Mouse (Mus musculus): ENCODE data around the gene Ldlrad3.

Ldlrad3 gene

DNA sequence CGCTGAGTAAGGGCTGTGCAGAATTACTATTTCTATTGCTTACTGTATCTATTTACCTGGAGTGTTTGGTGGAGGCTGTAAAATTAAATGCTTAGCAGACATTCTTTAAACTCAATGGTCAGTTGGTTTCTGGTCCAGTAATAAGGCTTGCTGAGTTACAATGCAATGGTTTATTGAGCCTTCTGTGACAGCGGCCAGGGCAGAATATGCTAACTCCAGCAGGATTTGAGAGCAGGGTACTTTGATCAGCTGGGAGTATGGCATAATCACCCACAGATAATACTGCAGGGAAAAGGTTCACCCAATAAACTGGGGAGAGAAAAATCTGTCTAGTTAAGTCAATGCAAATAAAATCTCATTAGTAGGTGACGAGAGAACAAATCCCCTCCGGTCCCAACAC is 220.2 kb downstream of the Ldlrad3 start:
- DNase-seq (ENCODE audit: low read depth, low spot score): no peak

DNA sequence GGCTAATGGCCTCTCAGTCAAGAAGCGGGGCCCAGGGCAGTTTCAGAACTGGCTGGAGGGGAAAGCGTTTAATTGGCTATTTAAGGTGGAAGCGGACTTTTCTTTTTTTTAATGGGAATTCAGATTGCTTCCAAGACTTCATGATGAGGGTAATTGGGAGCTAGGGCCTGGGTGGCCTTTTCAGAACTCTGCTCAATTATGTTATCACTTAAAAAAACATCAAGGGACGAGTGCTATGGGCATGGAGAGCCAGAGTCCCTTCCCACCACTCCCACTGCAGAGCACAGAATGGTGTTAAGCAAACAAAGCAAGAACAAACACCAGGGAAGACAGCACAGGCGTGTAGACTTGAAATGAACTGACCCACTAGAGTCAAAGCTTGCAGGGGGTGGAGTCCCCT is 220.7 kb downstream of the Ldlrad3 start:
- no peak for DNase-seq (ENCODE audit: low read depth, low spot score)

DNA sequence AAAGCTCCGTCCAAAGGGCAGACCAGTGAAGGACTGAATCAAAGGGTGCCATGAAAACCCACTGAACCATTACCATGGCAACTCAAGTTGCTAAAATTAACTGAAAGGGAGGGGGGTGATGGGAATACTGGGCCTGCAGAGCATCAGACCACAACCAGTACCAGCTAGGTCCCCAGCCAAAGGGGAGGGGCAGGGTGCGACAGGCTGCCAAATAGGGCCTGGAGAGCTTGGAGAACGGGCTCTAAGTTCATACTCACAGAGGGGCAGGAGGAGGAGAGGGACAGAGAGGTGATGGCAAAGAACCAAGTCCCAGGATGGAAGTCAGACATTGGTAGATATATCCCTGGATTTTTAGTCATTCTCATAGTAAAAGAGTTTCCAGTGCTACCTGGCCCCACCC is 222.8 kb downstream of the Ldlrad3 start:
- DNase-seq (ENCODE audit: low read depth, low spot score): no peak

DNA sequence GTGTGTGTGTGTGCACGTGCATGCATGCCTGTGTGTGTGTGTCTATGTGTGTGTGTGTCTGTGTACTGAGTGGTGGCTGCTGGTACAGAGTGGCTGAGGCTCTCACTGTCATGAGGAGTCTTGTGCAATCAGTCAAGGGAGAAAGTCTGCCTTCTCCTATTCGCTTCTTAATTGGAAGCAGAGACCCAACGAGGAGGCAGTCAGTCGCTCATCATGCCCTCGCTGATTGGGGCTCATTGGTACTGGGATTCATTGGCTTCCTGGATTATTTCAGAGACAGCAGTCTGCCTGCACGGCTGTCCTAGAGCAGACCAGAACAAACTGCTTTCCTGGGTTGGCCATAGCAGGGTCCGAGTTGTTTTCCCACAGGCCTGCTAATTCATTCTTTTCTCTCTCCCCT is 223.8 kb downstream of the Ldlrad3 start:
- DNase-seq (ENCODE audit: low read depth, low spot score): no peak

DNA sequence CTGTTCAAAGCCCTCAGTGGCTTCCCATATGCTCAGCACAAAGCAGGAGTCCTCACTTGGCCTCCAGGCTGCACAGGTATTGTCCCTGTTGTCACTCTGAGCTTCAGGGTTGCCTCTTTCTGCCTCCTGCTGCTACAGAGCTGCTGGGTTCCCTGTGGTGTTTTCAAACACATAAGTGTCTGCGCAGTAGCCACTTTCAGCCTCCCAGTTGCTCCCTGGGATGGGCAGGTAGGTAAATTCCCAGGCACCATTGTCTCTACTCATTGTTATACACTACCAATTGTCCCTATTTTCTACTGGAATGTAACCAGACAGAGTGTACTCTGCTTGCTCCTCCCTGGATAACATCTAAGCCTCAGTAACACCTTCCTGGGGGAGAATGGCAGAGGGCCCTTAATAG is 224.8 kb downstream of the Ldlrad3 start:
- DNase-seq (ENCODE audit: low read depth, low spot score): no peak

DNA sequence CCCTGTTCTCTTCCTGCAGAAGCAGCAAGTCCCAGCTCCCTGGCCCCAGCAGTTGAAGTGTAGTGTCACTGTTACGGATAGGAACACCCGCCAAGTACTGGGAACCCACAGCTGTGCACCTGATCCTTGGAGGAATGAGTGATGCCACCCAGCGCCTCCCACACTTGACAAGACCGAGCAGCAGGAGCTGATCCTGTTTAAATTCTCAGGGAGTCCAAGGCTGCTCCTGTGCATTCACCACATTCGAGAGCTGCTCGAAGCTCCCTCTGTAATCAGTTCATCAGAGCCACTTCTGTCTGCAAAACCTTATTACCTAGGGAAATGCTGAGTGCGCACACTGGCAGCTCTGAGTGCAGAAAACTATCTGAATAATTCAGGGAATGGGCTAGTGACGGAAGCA is 225.5 kb downstream of the Ldlrad3 start:
- DNase-seq (ENCODE audit: low read depth, low spot score): no peak

DNA sequence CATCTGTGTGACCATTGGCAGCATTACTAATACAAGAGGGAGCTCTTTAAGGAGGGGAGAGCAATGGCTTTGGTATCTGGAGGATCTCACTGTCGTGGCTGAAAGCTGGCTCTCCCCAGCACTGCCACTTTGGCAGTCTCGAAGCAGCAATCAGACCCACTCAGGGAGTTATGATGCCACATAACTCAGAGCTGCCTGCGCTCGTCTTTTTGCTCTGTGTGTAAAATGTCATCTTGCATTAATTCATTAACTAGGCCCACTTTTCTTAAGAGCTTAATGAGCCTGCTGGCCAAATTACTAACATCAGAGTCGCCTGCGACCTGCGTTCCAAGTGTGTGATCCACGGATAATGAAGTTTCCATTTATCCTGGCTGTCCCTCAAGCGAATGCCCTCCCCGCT is 230.1 kb downstream of the Ldlrad3 start:
- DNase-seq (ENCODE audit: low read depth, low spot score): no peak

DNA sequence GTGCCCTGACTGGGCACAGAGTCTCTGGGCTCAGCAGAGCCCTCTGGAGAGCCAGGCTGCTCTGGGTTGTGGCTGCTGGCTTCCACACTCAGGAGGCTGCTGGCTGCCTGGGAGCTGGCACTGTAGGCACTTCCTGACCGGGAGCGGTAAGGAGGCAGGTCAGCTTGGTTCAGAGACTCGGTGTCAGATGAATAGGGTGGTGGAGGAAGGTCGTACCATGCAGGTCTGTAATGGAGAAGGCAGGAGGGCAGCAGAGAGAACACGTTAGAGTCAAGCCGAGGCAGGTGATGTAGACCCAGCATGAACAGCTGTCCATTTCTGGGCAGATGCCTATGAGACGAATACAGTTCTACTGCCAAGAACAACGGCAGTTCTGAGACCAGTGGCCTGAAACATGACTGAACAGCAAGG is 233.2 kb downstream of the Ldlrad3 start:
- peak; percentile 12 for DNase-seq (ENCODE audit: low read depth, low spot score)

DNA sequence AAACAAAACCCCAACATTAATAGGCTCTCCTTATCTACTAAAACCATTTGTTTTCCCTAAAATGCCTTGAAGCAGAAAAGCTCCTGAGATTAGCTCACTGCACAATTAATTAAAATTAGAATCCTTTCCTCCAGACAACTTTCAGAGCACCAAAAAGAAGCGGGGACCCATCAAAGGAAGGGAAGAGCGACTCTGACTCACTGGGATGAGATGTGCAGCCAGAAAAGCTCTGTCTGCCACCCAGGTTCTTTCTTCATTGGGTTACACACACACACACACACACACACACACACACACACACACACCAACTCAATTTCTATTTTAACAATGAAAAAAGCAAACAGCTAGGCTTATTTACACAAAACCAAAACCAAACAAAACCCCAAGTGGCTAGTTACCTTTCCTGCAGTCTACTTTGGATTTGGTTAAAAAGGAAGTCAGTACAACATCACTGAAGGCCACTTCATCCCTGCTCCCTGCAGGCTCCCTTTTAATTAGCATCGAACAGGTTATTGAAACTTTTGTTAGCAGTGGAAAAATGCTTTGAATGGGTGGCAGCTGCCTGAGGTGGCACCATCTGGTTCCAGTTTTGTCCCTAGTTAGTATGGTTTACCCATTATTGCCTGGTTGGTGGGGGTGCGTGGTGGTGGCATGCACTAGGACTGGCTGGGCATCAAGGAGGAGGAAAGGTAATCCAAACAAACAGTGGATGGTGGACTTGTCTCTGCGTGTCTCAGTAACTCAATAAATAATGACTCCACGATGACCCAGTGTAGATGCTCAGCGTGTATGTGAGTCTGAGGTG is 235.3 kb downstream of the Ldlrad3 start:
- DNase-seq (ENCODE audit: low read depth, low spot score): no peak

DNA sequence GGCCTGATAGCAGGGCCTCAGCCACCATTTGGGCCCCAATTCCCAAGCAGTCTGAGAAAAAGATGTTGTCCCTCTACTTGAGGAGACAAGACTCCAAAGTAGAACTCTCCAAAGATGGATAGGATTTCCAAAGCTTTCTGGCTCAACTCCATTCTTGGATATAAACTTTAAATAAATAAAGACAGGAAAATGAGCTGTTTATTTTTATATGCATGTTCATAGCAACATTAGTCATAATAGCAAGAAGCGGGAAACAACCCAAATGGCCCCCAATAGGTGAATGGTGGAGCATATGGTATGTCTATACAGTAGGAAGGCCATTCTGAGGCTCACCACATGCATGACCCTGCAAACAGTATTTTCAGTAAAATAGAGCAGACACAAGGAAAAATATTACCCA is 251.2 kb downstream of the Ldlrad3 start:
- DNase-seq (ENCODE audit: low read depth, low spot score): no peak

DNA sequence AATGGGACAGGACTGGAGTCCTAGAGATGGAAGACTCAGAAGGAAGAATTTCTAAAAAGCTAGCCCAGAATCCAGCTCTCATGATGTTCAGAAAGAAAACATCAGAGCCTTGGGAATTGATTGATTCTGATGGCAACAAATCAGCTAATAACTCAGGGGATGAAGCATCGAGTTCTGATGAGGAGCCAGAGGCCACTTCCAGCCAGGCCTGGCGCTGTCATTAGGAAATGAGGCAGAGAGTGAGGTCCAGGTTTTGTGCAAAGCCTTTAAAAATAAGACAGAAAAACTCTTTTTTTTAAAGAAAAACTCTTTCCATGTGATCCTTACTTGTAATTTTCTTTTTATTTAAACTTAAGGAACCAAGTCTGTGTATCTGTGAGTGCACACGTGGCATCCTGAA is 252.9 kb downstream of the Ldlrad3 start:
- peak; percentile 13 for DNase-seq (ENCODE audit: low read depth, low spot score)

DNA sequence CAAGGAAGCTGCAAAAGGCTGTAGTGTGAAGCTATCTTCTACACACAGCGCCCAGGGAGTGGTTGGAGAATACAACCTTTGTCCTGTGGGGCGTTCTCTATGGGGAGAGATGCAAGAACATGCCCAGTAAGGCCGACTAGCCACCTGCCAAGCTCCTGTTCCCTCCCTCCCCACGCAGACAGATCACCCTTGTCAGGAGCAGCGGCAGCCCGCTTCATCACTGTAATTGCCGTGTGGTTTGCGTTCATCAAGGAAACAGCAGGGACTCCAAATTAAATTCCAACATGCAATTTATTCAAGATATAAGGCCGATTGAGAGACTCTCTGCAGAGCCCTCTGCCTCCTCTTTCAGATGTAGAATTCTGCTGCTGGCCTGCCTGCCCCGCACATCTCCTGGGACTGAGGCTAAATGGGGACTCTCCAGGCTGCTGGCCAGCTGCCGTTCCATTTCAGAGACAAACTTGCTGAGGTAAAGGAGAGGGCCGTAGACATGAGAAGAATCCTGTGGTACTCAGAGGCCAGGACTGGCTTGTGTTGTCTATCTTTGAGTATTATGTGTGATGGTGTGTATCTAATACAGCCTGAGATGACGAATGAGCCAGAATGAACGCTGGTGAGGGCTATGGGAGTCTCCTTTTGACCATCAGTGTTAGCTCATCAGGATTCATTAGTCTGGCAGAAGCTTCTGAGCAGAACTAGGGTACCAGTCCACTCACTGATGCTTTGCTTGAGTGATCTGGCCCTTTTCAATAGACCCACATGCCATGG is 253.8 kb downstream of the Ldlrad3 start:
- DNase-seq (ENCODE audit: low read depth, low spot score): no peak

DNA sequence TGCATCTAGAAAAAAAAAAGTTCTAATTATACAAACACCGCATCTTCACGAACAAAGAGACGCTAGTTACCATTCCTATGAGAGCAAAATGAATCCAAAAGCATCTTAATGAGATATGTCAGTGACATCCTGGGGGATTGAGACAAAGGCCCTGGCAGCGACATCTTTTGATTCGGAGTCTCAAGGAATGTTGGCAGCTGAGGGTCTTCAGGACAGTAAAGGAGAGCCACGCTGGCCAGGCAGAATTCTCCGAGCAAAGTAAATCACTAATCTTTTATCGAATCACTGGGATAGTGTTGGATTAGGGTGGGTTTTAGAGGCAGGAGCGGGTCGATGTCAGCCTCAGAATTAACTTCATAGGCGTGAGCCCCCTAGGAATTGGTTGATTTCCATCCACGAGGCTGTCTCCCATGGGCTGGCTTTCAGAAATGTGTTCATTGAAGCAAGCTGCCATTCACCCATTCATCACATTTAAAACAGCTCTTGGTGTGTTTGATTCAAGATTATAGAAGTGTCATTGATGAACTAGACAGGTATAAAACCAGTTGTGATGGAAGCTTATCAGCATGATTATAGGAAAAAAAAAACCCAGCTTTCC is 260.5 kb downstream of the Ldlrad3 start:
- DNase-seq (ENCODE audit: low read depth, low spot score): no peak

DNA sequence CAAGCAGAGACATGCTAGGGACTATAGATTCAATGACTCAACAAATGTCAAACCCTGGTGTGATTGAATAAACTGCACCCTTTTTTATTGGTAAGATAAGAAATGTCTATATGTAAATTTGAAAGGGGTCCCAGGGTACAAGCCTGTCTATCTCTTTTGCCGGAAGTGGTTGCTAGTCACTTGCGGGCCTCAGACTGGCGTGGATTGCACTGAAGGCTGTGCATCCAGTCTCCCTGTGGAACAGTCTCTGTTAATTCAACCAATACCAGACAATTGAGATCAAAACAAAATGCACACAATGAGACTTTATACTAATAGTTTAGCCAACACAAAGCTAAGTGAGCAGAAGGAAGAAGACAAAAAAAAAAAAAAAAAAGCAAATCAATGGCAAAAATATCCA is 261.0 kb downstream of the Ldlrad3 start:
- DNase-seq (ENCODE audit: low read depth, low spot score): no peak

DNA sequence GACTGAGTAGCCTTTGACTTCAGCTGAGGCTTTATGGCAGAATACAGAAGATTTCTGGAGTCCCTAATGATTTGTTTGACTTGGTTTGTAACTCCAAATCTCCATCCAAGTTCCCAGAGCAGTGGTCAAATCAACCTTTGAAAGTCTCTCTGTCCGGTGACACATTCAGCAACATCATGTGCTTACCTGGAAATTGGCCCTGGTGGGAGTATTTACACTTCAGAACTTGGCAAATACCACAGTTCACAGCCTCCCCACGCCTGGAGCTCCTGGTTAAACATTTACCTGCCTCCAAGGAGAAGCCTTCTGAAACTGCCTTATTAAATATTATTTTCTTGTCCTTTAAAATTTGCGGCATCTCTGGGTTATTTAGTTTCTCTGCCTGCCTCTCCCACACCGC is 263.0 kb downstream of the Ldlrad3 start:
- DNase-seq (ENCODE audit: low read depth, low spot score): no peak

DNA sequence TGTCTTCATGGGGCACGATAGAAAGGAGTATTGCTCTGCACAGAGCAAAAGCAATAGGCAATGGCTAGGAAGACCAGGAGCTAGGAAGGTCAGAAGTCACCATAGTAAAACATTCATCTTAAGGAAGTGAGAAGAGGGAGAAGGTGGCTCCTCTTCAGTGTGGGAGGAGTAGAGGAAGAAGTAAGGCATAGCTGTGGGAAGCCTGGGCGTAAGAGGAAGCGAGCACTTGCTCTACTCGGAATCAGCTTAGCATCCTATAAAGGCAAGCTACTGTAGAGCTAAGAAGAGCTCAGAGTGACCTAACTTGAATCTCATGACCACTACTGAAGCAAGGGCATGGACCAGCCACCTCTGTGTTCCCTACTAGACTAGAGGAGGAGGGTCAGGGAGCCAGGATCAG is 263.9 kb downstream of the Ldlrad3 start:
- DNase-seq (ENCODE audit: low read depth, low spot score): no peak

DNA sequence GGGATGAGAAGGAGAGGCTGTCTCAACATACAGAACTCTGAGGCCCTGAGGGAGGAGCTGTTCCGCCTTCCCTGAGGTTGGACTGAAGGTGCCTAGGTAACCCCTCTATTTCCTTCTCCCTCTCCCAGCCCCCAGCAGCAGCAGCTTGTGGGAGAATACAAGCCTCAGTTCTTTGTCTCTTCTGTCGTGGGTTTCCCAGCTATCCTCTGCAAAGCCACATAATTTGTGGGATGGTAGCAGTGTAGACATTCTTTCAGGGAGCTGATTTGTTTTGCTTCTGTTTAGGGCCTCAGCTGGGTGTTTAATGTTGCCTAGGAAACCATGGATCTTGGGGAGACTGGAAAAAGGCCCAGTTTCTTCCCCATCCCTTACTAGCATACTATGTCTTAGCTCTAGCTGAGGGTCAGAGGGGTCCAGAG is 266.0 kb downstream of the Ldlrad3 start:
- no peak for DNase-seq (ENCODE audit: low read depth, low spot score)

DNA sequence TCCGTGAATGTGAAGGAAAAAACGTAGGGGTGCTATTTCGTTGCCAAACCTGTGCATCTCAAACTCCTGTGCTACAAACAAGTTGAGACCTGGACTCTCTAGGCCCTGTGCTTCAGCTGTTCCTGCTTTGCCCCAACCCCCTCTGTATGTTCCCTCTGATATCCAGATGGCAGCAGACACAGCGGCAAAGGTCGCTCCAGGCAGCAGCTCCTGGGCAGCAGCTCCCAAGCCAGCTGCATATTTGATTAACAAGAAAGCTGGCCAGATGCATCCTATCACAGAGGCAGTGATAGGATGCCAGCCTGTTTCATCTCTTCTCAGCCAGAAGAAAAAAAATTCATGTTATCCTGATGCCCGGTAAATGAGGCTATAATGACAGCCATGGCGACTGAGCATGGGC is 267.7 kb downstream of the Ldlrad3 start:
- no peak for DNase-seq (ENCODE audit: low read depth, low spot score)

DNA sequence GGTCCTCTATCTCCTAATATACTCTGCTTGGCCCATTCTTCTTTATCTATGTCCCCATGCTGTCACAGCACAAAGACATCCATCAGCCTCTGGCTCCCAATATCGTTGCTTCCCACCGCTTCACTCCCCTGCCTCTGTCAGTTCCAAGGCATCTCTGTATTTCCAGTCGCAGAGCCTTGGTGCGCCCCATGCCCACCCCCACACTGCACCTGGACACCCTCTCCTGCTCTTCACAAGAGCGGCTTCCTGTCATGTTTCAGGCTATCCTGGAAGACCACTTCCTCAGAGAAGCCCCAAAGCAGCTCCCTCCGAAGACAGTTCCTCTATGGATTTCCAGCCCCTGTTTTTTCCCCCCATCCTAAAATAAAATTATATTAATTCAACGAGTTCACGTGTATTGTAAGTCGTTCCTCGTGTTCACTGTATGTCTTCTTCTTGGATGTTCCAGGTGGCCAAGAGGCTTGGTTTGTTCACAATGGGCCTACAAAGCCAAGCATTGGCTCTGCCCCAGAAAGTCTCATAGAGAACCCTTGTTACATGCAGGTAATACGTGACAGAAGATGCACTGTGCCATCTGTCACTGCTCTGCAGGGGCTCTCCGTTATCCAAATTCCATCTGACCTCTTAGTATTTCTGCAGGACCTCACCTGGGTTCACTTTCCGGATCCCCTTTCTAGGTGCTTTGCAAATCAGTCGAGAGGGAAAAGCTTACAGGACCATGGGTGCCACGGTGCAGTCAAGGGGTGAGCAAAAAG is 276.7 kb downstream of the Ldlrad3 start:
- no peak for DNase-seq (ENCODE audit: low read depth, low spot score)

DNA sequence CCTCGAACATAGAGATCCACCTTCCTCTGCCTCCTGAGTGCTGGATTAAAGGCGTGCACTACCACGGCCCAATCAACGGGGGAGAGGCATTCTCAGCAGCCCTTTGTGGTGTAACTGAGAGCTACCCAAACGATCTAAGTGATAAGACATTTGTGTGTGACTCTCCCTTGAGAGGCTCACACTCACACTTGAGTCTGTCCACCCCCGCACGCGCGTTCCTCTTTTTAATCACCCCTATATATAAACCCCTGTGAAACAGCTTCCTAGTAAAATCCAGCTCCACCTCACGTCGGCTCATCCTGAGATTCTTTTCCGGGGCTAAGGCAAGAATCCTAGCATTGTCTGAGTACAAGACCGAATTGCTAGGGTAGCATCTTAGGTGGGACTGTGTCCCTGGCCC is 277.4 kb downstream of the Ldlrad3 start:
- DNase-seq (ENCODE audit: low read depth, low spot score): no peak

DNA sequence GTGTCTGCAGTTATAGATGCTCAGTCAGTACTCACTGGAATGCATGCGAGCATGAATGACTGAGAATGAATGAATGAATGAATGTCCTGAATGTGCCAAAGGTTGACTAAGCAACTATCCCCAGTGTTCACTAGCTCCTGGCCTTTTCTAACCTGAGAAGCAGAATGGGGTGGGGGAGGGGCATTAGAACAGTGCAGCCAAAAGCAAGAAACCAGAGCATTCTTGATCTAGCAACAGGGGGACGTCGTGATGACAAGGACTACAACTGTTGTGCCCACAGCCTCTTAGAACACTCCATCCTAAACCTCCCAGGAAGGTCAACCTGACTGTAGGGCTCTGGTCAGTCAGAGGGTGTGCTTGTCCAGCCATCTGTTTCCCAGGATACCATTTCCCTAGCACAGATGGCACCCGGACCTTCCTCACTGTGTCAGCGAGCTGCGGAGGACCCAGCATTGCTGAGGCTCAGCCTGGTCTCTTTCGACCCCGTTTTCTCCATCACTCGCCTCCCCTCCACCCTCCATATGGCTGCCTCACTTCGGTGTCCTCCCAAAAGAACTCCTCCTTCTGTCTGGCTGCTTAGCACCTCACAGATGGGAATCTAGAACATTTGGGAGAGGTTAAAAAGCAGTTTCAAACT is 278.7 kb downstream of the Ldlrad3 start:
- no peak for DNase-seq (ENCODE audit: low read depth, low spot score)

DNA sequence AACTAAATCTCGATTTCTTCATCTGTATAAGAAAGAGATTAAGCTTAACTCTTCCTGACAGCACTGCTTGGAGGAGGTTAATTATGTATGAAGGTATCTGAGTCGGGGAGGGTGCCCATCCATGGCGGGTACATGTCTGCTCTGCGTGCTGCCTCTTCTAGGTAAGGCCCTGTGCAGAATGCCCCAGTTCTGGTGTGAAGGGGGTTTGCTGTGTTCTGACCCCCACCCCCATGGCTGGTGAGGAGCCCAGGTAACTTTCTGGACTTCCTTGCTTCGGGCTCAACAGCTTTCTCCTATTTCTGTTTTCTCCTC is 279.9 kb downstream of the Ldlrad3 start:
- DNase-seq (ENCODE audit: low read depth, low spot score): no peak
